Mouse (Mus musculus) thymus, adult 2 months (tissue): ENCODE data around the gene Oprm1.

Experiments used
- CTCF ChIP-seq: fragments of 200-500 bp; IDR thresholded peaks from 2 replicates; pipeline ENCODE4 v1.5.1; 2012; ENCODE audit warnings: mild to moderate bottlenecking, control low read depth, low read length, moderate library complexity, borderline replicate concordance; ENCODE audit not compliant: control insufficient read depth, poor library complexity, insufficient read depth; ENCODE audit errors: extremely low read depth
- POLR2A ChIP-seq: fragments of 200-500 bp; IDR thresholded peaks from 2 replicates; pipeline ENCODE4 v1.6.1; 2012; ENCODE audit warnings: mild to moderate bottlenecking, low read length, control low read depth, moderate library complexity; ENCODE audit not compliant: control insufficient read depth, poor library complexity, insufficient read depth; ENCODE audit errors: extremely low read depth

- TF ChIP-seq CTCF, result no peak
- no peak for TF ChIP-seq POLR2A
Measured at GRCm38 (mm10) chr10:6998576-6999250, 240.4 kb downstream of the Oprm1 start.
